Mouse (Mus musculus) forebrain, postnatal 0 days (tissue): ENCODE results near the gene Strn4. TPM values are rescaled to one million over a fixed set of nuclear protein-coding genes. Genes with fewer than 3 reads are reported as not detected.

Experiments
- ATAC-seq: fragments of 200-750 bp; cut with Nextera tagmentation; 2 replicates; pipeline ENCODE4 v1.8.0; 2017; ENCODE audit warnings: mild to moderate bottlenecking, moderate library complexity
- DNase-seq: peaks from one replicate; pipeline ENCODE4 v3.0.0-alpha.2; 2015
- H3K27ac ChIP-seq: fragments of 300-500 bp; sonication (generic); 2 replicates; pipeline ENCODE4 v1.5.1; 2014; ENCODE audit warnings: low read depth, mild to moderate bottlenecking, antibody characterized with exemption, low read length, moderate library complexity, mixed read lengths
- H3K27me3 ChIP-seq: fragments of 300-500 bp; sonication (generic); 2 replicates; pipeline ENCODE4 v1.6.1; 2014; ENCODE audit warnings: mild to moderate bottlenecking, low read length, mixed read lengths; ENCODE audit not compliant: insufficient read depth
- H3K36me3 ChIP-seq: fragments of 300-500 bp; sonication (generic); 2 replicates; pipeline ENCODE4 v1.6.1; 2014; ENCODE audit warnings: mild to moderate bottlenecking, moderate library complexity; ENCODE audit not compliant: insufficient read depth
- H3K4me1 ChIP-seq: fragments of 300-500 bp; sonication (generic); 2 replicates; pipeline ENCODE4 v1.6.1; 2014; ENCODE audit warnings: antibody characterized with exemption; ENCODE audit not compliant: insufficient read depth
- H3K4me2 ChIP-seq: fragments of 300-500 bp; sonication (generic); 2 replicates; pipeline ENCODE4 v1.6.1; 2014; ENCODE audit warnings: low read depth, mild to moderate bottlenecking, moderate library complexity
- H3K4me3 ChIP-seq: fragments of 300-500 bp; sonication (generic); 2 replicates; pipeline ENCODE4 v1.5.1; 2014; ENCODE audit warnings: low read depth, low read length, mixed read lengths
- H3K9ac ChIP-seq: fragments of 300-500 bp; sonication (generic); 2 replicates; pipeline ENCODE4 v1.6.1; 2014; ENCODE audit warnings: mild to moderate bottlenecking
- H3K9me3 ChIP-seq: fragments of 300-500 bp; sonication (generic); 2 replicates; pipeline ENCODE4 v1.6.1; 2016; ENCODE audit warnings: low read length
- CTCF ChIP-seq: sonication (generic); IDR thresholded peaks from 2 replicates; pipeline ENCODE4 v1.5.1; 2016; ENCODE audit warnings: antibody characterized with exemption, control low read depth, low read depth
- WGBS: fragments of 180-500 bp; shearing (Covaris S2); extraction: QIAGEN DNeasy Blood & Tissue Kit; methylation state at CpG from one replicate; pipeline ENCODE4 v1.1.7; 2014; 5-methylcytosine and 5-hydroxymethylcytosine counted together
- polyA plus RNA-seq: library from polyadenylated mRNA; unstranded; fragments of >200 nt; fragmentation: Nextera tagmentation; extraction: Ambion mirVana; gene quantifications from 2 replicates; pipeline ENCODE4 v1.2.1, GENCODE M21; 2015
- total RNA-seq: library from RNA; depleted of rRNA; stranded (reverse); fragments of >200 nt; gene quantifications from 2 replicates; pipeline ENCODE4 v1.2.3, GENCODE M21; 2014; rRNA removed

Strn4 gene
- total RNA-seq (240 and 243 TPM in 2 replicates), polyA plus RNA-seq (168 and 169 TPM in 2 replicates)

DNA sequence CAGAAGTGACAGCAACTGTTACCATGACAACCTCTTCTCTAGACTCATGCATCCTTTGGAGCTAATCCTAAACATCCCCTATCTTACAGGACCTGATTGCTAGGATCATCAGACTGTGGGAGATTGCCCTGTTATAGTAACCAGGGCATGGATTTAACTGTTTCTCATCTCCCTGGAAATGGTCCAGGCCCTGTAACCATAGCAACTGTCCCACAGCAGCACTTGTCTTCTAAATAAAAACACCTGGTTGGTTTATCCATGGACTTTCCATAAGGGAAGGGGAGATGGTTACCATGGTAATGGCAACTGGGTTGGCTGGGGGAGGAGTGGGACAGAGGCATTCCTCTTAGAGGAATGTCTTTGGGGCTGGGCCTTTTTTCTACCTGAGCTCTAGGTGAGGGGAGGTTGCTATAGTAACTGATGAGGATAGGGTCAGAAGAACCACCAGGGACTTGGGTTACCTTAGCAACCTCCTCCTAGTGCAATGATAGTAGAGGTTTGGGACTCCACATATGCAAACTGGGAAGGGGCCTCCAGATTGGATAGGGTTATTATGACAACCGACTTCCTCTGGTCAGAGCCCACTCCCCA, at the start of gene Strn4:
Gene Strn4, plus strand, starts transcription at position 539 of the 591 bp plus-strand sequence.
- TF ChIP-seq CTCF: no peak
- WGBS: 0% methylated on average over 1 of the region's 1 CpGs

DNA sequence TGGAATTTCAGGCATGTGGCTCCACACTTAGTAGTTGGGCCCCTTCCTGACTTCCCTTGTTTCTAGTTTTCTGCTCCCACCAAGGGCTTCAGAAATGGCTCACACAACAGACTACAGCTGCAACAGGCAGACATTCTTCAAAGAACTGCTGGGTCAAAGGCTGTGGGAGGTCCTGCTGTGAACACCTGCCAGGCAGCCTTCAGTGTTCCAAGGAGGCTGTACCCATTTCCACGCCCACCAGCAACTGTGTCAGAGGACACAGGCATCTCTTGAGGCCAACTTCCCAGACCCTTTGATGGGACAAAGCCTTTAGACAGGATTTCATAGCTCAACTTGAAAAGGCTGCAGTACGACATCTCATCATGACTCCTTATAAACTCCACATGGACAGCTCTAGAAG, 49.2 kb upstream of the Strn4 start:
- no peak for TF ChIP-seq CTCF
- 20% methylated on average over 2 of the region's 2 CpGs for WGBS

More for the DNA sequence above, at the start of gene Strn4:
- DNase-seq (peak; percentile 80), ATAC-seq (peak; percentile 70)
- Histone ChIP-seq H3K36me3 (no peaks in the 10 kb centered on the region), H3K27ac (peak within 1 kb of the TSS; percentile 98), H3K4me3 (peak within 1 kb of the TSS; percentile 96), H3K9me3 (no peaks in the 10 kb centered on the region), H3K4me2 (peak within 1 kb of the TSS; percentile 88), H3K4me1 (peaks cover 37% of the 10 kb centered on the region), H3K9ac (peak within 1 kb of the TSS; percentile 99), H3K27me3 (no peaks in the 10 kb centered on the region)

DNA sequence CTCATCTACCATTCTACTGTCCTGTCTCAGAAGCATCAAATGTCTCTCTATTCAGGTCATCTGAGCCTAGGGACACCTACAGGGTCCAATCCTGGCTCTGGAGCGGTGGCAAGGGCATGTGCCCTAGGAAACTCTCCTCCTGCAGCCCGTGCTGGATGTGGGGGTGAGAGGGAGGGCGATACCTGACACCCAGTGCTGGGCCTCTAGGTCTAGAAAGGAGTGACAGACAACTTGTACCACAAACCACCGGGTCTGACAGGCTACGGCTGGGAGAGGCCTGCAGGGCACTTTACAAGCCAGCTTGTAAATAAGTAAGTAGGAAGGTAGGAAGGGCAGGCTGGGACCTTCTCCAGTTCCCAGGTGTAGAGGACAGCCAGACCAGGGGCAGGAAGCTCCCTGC, 39.8 kb upstream of the Strn4 start:
- H3K27ac ChIP-seq: no peak overlapping the region
- H3K9ac ChIP-seq: no peak overlapping the region
- H3K4me3 ChIP-seq: no peak overlapping the region
- WGBS: 69% methylated on average over 5 of the region's 5 CpGs
- H3K4me1 ChIP-seq: no peaks in the 10 kb centered on the region
- no peaks in the 10 kb centered on the region for H3K27me3 ChIP-seq
- no peak overlapping the region for H3K4me2 ChIP-seq
- TF ChIP-seq CTCF: no peak
- DNase-seq (no peak), ATAC-seq (no peak)
- no peaks in the 10 kb centered on the region for H3K36me3 ChIP-seq
- no peaks in the 10 kb centered on the region for H3K9me3 ChIP-seq

More for the DNA sequence above, 49.2 kb upstream of the Strn4 start:
- ATAC-seq (no peak), DNase-seq (no peak)
- no peak overlapping the region for H3K4me2 ChIP-seq
- H3K36me3 ChIP-seq: no peaks in the 10 kb centered on the region
- H3K27me3 ChIP-seq: no peaks in the 10 kb centered on the region
- no peak overlapping the region for H3K27ac ChIP-seq
- no peaks in the 10 kb centered on the region for H3K4me1 ChIP-seq
- H3K4me3 ChIP-seq: no peak overlapping the region
- H3K9ac ChIP-seq: no peak overlapping the region
- H3K9me3 ChIP-seq: no peaks in the 10 kb centered on the region

DNA sequence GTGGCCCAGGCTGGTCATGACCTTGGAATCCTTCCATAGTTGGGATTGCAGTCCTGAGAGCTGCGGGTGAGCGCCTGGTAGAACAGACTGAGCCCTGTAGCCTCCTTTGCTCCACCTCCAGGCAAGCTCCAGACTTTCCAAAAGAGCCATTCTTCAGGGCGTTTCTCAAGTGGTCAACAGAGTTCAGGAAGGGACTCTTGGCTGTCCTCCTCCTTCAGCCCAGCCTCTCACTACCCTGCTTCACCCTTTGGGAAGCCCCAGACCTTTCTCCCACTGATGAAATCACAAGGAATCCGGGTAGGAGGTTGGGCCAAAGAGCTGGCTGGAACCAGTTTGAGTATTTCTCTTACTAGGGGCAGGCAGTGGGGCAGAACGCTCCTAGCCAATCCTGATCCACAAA, 35.6 kb upstream of the Strn4 start:
- peaks cover 3% of the 10 kb centered on the region for H3K27me3 ChIP-seq
- WGBS: 71% methylated on average over 5 of the region's 5 CpGs
- H3K4me2 ChIP-seq: no peak overlapping the region
- H3K27ac ChIP-seq: no peak overlapping the region
- no peak overlapping the region for H3K4me3 ChIP-seq
- no peaks in the 10 kb centered on the region for H3K9me3 ChIP-seq
- DNase-seq (no peak), ATAC-seq (no peak)
- no peaks in the 10 kb centered on the region; the same call in 1 of the 2 replicates for H3K4me1 ChIP-seq
- H3K36me3 ChIP-seq: no peaks in the 10 kb centered on the region
- no peak for TF ChIP-seq CTCF
- no peak overlapping the region for H3K9ac ChIP-seq

DNA sequence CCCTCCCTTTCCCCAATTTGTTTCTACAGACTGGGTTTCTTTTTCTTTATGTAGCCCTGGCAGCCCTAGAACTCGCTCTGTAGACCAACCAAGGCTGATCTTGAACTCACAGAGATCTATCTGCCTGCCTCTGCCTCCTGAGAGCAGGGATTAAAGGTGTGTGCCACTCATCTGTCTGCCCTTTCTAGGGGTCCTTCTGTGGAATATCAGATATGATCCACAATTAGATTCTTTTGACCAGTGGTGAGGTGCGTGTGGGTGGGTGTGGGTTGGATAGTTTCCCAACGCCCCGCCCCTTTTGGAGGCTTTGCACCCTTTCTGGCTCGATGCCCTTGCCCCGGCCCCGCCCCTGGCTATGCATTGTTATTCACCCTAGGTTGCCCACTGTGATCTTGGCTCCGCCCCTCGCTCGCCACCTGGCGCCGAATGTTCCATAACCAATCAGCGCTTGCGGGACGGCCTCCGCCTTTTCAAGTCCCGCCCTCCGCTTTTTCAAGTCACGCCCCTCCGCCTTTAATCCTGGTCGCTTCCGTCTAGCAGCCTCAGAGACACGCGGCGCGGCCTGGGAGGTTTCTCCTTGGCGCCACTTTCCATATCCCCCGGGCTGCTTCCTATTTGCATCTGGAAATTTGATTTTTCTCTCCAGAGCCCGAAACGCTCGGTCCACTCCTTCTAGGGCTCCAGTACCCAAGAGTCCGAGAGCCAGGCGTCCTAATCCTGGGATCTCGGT, 34.7 kb upstream of the Strn4 start, which contains the start of gene Slc1a5:
Gene Slc1a5, plus strand, starts transcription at position 516 of the 730 bp plus-strand sequence.
- Histone ChIP-seq H3K4me3 (peak within 1 kb of the TSS; percentile 42), H3K36me3 (no peaks in the 10 kb centered on the region), H3K9ac (peak within 1 kb of the TSS; percentile 44), H3K27ac (no peak within 1 kb of the TSS), H3K9me3 (no peaks in the 10 kb centered on the region), H3K4me1 (no peaks in the 10 kb centered on the region; the same call in 1 of the 2 replicates), H3K27me3 (peaks cover 3% of the 10 kb centered on the region), H3K4me2 (peak within 1 kb of the TSS; percentile 83)
- 0 out of 2 replicates have a peak, but pooled peaks have one; percentile 12 for TF ChIP-seq CTCF
- peak; percentile 85 for DNase-seq
- 3% methylated on average over 34 of the region's 34 CpGs for WGBS
- ATAC-seq: peak; percentile 84

DNA sequence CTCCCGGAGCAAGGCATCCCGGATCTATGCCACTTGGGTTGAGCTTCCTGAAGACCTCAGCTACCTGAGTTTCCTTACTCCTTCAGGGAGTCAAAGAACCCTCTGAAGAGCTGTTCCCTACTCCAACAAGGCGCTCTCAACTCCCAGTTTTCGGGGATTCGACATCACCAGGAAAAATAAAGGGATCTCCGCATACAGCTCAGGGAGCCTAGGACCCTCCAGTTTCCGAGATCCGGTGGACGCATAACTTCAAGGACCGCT, 34.2 kb upstream of the Strn4 start:
- no peaks in the 10 kb centered on the region for H3K36me3 ChIP-seq
- H3K9ac ChIP-seq: peak overlapping the region; percentile 35; the same call in 1 of the 2 replicates
- DNase-seq (peak; percentile 38), ATAC-seq (peak; percentile 21)
- H3K4me1 ChIP-seq: no peaks in the 10 kb centered on the region; the same call in 1 of the 2 replicates
- H3K4me3 ChIP-seq: peak overlapping the region; percentile 42
- peak overlapping the region; percentile 83 for H3K4me2 ChIP-seq
- peaks cover 3% of the 10 kb centered on the region for H3K27me3 ChIP-seq
- H3K27ac ChIP-seq: no peak overlapping the region
- no peak for TF ChIP-seq CTCF
- no peaks in the 10 kb centered on the region for H3K9me3 ChIP-seq
- WGBS: under 1% methylated on average over 10 of the region's 10 CpGs
